Mouse (Mus musculus) lung, postnatal 14 days (tissue): ENCODE measurements at regions not wholly inside any gene's neighbourhood (a gene's known extent, or its start where the extent isn't known, plus 50 kb on each side); places are given as distances from the start of the nearest gene placed in this dataset.

ENCODE experiments used
- DNase-seq: peaks from one replicate; pipeline ENCODE4 v3.0.0; 2021

GRCm38 (mm10) chr19:26051478-26052215 is 379.4 kb downstream of the Dmrt2 start:
- no peak for DNase-seq

GRCm38 (mm10) chr19:26059668-26060067 is 387.5 kb downstream of the Dmrt2 start:
- DNase-seq: no peak

DNA sequence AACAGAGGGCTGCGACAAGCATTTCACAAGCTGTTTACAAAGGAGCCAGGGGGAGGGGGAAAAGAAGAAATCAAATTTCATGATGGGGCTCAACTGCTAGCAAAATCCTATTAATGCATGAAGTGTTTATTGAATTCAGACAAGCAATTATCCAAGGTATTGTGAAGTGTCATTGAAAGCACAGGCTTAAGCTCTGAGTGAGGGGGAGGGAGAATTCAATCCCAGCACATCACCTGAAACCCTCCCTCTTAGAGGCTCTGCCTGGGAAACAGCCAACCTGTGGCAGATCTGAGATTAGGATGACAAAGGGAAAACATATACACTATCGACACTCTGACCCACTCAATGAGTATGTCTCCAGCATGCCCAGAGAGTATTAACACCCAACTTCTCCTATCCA is 396.3 kb downstream of the Dmrt2 start:
- DNase-seq: no peak

DNA sequence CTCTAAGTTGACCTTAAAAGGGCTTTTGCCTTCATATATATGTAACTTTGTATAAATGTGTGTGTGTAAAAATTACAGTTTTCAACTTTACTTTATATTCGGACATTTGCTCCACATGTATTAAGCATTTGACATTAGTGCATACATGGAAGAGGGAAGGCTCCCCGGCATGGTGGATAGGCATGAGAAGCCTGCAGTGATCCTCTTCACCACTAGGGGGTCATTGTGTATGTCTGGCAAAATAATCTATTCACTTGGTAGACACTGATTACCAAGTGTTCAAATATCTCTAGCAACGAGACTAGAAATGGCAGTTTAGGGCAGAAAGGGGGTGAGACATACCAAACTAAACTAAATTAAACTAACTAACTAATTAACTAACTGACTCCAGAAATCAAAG is 397.7 kb downstream of the Dmrt2 start:
- no peak for DNase-seq

GRCm38 (mm10) chr19:26088318-26088717 is 416.1 kb downstream of the Dmrt2 start:
- no peak for DNase-seq

DNA sequence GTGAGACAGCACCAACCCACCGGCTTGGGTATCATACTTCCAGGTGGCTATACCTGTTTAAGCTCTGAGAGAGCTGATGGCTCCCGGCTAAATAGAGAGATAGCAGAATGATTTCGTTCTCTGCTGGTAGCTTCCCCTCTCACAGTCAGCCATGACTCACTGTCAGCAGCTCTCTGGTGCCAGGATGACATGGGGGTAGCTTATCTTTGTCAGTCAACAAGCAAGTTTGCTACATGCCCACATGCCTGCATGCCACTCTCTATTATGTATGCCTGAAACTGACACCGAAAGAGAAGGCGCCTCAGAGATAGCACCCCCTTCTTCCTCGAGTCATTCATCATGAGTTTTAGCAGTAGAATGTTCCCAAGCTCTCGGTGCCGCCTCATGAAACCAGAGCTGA is 419.2 kb downstream of the Dmrt2 start:
- no peak for DNase-seq

GRCm38 (mm10) chr19:26093844-26094243 is 421.6 kb downstream of the Dmrt2 start:
- DNase-seq: no peak

DNA sequence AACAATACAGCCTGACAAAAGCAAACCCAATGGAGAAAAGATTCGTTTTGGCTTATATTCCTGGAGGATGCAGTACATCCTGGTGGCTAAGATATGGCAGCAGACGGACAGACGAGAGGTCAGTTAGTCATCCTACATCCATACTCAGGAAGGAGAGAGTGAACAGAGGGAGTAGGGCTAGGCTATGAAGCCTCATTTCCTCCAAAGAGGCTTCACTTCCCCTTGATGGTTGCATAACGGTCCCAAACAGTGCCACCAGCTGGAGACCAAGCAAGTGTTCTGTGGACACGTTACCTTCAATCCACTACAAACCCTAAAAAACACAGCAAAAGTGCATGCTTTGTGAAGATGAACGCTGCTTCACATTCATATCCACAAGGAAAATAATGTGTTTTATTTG is 442.1 kb downstream of the Dmrt2 start:
- no peak for DNase-seq

- DNase-seq: no peak
These were observed 456.2 kb downstream of the Dmrt2 start for GRCm38 (mm10) chr19:26128423-26128822.

GRCm38 (mm10) chr19:26134385-26134784 is 462.2 kb downstream of the Dmrt2 start:
- no peak for DNase-seq

GRCm38 (mm10) chr19:26135398-26136104 is 463.3 kb downstream of the Dmrt2 start:
- no peak for DNase-seq

- no peak for DNase-seq
These were observed 464.2 kb upstream of the Smarca2 start for GRCm38 (mm10) chr19:26140647-26141046.

DNA sequence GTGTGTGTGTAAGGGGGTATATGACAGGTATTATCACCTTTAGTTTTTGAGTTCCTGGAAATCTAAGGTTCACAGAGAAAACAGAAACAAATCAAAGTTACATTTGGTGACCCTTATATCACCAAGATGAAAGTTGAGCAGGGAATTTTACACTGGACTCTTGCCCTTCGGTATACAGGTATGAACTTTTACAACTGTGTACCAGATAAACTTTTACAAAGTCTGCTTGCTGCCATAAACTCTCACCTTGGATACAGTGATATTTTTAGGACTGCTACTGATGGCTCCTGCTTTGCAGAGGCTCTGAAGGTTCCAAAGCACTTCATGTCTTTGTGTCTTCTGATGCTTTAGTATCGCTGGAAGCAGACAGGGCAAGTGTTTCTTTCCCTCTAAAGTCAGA is 461.3 kb upstream of the Smarca2 start:
- DNase-seq: no peak

DNA sequence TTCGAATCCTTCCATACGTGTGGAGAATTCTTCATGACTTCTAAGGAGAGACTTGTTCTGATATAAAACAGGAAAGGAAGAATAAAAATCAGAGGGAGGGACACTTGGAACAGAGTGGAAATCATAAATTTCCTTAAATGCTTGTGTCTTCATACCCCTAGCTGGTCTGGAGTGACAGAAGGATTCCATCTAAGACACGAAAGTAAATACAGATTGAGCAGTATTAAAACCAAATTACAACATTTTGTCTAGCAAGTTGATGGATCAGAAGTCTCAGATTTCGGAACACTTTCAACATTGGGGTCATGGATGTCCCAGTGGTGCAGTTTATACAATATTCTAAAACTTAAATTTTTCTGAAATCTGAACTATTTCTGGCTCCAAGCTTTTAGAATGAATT is 453.6 kb upstream of the Smarca2 start:
- DNase-seq: no peak

GRCm38 (mm10) chr19:26164993-26165392 is 439.9 kb upstream of the Smarca2 start:
- no peak for DNase-seq

DNA sequence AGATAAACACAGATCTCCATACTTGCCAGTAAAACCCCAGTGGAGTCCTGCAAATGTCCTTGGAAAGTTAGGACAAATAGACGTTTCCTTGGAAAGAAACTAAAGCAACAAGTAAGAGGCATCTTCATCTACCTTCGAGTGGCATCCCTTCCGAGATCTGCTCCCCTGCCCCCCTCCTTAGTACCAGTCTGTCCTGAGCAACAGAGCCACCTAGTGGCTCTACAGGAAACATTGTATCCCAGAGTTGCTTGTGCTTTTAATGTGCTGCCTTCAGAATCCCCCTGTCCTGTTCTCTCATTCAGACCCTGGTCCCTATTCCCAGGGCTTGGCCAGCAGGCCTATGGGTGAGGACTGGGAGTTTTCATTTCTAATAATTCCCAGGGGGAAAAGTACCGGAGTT is 423.1 kb upstream of the Smarca2 start:
- DNase-seq: peak; percentile 0

GRCm38 (mm10) chr19:26185012-26185411 is 419.8 kb upstream of the Smarca2 start:
- no peak for DNase-seq

GRCm38 (mm10) chr19:26190803-26191202 is 414.0 kb upstream of the Smarca2 start:
- DNase-seq: no peak

GRCm38 (mm10) chr19:26193664-26194063 is 411.2 kb upstream of the Smarca2 start:
- DNase-seq: no peak

DNA sequence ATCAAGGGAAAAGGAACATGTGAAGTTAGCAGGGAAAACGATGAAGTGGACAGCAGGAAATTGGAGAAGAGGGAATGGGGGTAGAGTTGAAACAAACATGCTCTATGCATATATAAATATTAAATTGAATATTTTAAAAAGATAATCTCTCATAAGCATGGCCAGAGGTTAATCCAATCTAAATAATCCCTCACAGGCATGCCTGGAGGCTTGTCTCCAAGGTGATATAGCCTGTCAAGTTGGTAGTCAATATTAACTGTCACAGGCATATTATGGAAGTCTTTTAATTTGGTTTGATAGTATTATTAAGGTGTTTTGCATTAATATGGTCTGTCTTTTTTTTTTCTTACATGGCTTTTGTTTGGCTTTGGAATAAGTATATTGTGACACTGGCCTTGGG is 396.1 kb upstream of the Smarca2 start:
- no peak for DNase-seq

GRCm38 (mm10) chr19:26234539-26234938 is 370.3 kb upstream of the Smarca2 start:
- no peak for DNase-seq

DNA sequence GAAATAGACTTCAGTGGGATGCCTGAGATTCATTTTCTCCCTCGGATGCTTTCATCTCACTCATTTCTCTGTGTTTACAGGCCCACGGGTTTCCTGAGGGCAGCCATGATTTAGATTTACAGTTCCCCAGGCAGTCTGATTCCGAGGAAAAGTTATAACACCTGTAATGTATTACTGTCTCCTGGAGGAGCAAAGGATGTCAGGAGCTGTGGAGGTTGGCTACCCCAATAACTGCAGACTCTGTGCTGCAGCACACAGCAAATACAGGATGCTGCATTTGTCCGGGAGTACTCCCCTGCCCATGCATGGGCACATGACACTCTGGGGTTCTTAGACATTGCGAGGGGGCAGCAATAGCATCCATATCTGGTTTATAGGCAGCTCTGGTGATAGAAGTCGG is 360.8 kb upstream of the Smarca2 start:
- no peak for DNase-seq

- no peak for DNase-seq
These were observed 355.1 kb upstream of the Smarca2 start for GRCm38 (mm10) chr19:26249751-26250150.

DNA sequence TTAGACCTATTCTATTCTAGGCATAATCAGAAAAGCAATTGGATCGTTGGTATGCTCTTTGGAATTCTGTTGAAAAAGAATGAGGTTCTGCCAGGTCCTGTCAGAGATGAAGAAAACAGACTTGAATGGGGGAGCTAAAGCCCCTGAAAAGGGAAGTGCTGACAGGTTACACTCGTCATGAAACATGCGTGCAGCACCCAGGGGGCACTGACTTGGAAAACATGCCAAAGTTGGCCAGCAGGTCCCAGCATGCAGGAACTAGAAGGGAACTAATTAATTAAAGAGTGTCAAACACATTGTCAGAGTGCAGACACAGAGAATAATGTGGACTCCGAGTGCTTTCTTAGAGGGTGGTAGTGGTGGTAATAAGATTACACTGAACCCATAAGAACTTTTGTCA is 346.2 kb upstream of the Smarca2 start:
- no peak for DNase-seq

DNA sequence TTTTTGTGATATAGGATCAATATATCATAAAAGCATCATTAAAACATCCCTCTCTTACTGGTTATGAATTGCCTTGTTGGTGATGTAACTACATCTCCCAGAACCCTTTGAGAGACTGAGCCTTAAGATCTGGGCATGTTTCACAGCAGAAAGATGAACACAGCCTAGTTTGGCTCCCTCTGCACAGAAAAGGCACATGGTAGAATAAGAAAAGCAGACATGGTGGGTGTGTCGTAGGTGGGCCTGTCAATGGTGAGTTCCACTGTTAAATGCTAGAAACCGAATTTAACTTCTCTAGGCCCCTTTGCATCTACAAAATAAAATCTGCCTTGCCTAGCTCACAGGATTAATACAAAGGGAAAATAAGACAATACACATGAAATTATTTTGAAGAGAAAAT is 343.3 kb upstream of the Smarca2 start:
- DNase-seq: no peak
